Mouse (Mus musculus) bone marrow, adult 2 months (tissue): ENCODE results near the gene Arhgap5. TPM values are rescaled to one million over a fixed set of nuclear protein-coding genes. Genes with fewer than 3 reads are reported as not detected.
"Not testable (repeated sequence)": the region's sequence is repeated elsewhere in the genome, so short reads cannot be mapped to it uniquely, and the experiment has no call there.

ENCODE experiments used
- H3K27ac ChIP-seq: fragments of 200-500 bp; 2 replicates; pipeline ENCODE4 v1.5.1; 2012; ENCODE audit warnings: low read depth, mild to moderate bottlenecking, control low read depth, inconsistent platforms, low read length; ENCODE audit not compliant: control insufficient read depth, poor library complexity, insufficient read depth
- H3K4me1 ChIP-seq: fragments of 200-500 bp; 2 replicates; pipeline ENCODE4 v1.6.1; 2011; ENCODE audit warnings: low read length; ENCODE audit not compliant: control insufficient read depth, insufficient read depth
- H3K4me3 ChIP-seq: fragments of 200-500 bp; replicated peaks from 2 replicates; pipeline ENCODE3; 2011; ENCODE audit warnings: mild to moderate bottlenecking, low read depth, low read length, control low read depth; ENCODE audit not compliant: control insufficient read depth
- CTCF ChIP-seq: fragments of 200-500 bp; IDR thresholded peaks from 2 replicates; pipeline ENCODE4 v1.5.1; 2011; ENCODE audit warnings: low read length, control low read depth; ENCODE audit not compliant: control insufficient read depth, insufficient read depth
- POLR2A ChIP-seq: fragments of 200-500 bp; IDR thresholded peaks from 2 replicates; pipeline ENCODE4 v1.6.1; 2011; ENCODE audit warnings: low read depth, mild to moderate bottlenecking, control low read depth, low read length, borderline replicate concordance; ENCODE audit not compliant: control insufficient read depth
- WGBS: fragments of 180-500 bp; shearing (Covaris S2); methylation state at CpG from one replicate; pipeline ENCODE4 v1.1.7; 2018; 5-methylcytosine and 5-hydroxymethylcytosine counted together
- polyA plus RNA-seq: library from polyadenylated mRNA; stranded (reverse); fragments of >200 nt; gene quantifications from 2 replicates; pipeline ENCODE4 v1.2.4, GENCODE M21; 2011; ENCODE audit warnings: low replicate concordance; ENCODE audit not compliant: missing spikeins, insufficient read depth, insufficient read length

Gene Arhgap5
- polyA plus RNA-seq, 1 experiment, result 7.8 TPM

DNA sequence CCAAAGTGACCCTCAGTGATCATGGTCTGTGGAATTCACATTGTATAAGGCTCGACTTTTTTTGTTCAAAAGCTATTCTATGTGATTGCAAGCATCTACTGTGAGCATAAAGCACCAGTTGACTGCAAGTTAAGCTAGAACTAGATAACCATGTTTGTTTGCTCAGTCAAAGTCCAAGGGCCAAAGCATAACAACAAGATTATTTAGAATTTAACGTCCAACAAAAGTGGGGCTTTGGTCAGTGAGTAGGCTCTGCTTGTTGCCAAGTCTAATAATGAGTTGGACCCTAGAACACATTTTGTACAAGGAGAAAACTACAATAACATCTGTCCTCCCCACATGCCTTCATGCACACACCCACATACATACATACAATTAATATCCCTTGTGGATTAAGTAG lies 69.6 kb downstream of the Arhgap5 start:
- WGBS, result 79% methylated on average over 2 of the region's 2 CpGs
- Histone ChIP-seq H3K4me3 (no peak overlapping the region), H3K27ac (no peak overlapping the region), H3K4me1 (no peaks in the 10 kb centered on the region)
- TF ChIP-seq CTCF (no peak), POLR2A (no peak)

DNA sequence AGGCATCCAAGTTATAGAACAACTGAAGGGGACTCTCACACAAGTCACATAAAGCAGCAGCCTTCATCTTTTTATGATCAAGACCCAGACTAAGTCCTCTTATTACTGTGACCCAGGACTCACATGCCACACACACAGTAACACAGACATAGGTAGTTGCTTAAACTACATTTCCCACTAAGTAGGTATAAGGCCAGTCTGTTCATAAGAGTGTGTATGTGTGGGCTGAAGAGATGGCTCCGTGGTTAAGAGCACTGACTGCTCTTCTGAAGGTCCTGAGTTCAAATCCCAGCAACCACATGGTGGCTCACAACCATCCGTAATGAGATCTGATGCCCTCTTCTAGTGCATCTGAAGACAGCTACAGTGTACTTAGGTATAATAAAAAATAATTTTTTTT lies 82.7 kb downstream of the Arhgap5 start:
- WGBS, result 64% methylated on average over 2 of the region's 2 CpGs
- not testable (repeated sequence) for H3K4me1 ChIP-seq, H3K4me3 ChIP-seq, H3K27ac ChIP-seq

- 54% methylated on average over 2 of the region's 2 CpGs for WGBS
- no peaks in the 10 kb centered on the region for H3K4me1 ChIP-seq
- TF ChIP-seq CTCF (no peak), POLR2A (no peak)
- H3K27ac ChIP-seq, result no peak overlapping the region
- no peak overlapping the region for H3K4me3 ChIP-seq
Measured at GRCm38 (mm10) chr12:52587473-52588010, 83.8 kb downstream of the Arhgap5 start.

DNA sequence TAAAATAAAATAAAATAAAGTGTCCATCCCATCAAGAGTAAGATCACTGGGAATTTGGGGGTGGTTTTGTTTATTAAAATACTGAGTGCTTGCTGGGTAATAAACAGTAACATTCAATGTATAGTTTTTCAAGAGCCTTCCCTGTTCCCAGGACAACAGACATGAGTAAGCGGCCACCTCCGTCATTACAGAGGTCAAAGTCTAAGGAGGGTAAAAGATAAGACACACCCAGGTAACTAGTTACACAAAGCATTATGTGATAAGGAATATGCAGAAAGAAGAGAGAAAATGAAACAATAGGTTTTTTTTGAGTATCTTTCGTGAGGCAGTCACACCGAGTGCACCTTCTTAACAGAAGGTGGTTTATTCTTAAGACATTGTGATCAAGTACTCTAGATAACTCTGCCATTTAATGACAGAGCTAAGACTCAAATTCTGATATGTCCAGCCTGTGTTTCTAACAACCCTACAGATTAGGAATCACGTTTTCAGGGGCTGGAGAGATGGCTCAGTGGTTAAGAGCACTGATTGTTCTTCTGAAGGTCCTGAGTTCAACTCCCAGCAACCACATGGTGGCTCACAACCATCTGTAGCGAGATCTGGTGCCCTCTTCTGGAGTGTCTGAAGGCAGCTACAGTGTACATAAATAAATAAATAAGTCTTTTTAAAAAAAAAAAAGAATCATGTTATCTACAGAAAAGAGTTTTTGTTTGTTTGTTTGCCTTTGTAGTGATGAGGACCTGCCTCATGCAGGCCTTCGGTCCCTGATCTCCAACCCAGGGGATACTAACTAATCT lies 91.8 kb downstream of the Arhgap5 start:
- Histone ChIP-seq H3K4me3 (no peak overlapping the region), H3K4me1 (no peaks in the 10 kb centered on the region), H3K27ac (no peak overlapping the region)
- WGBS, result 79% methylated on average over 7 of the region's 7 CpGs
- TF ChIP-seq CTCF (no peak), POLR2A (no peak)

- 3% methylated on average over 2 of the region's 2 CpGs for WGBS
- TF ChIP-seq POLR2A (no peak), CTCF (no peak)
- Histone ChIP-seq H3K4me3 (peak overlapping the region; percentile 83), H3K27ac (no peak overlapping the region), H3K4me1 (no peaks in the 10 kb centered on the region; the same call in 1 of the 2 replicates)
Measured at GRCm38 (mm10) chr12:52602471-52602870, 98.7 kb downstream of the Arhgap5 start.

- WGBS, result under 1% methylated on average over 35 of the region's 35 CpGs
- peak overlapping the region; percentile 71 for H3K27ac ChIP-seq
Measured at GRCm38 (mm10) chr12:52602883-52603694, 99.3 kb downstream of the Arhgap5 start.

GRCm38 (mm10) chr12:52603695-52604255 lies 100.0 kb downstream of the Arhgap5 start:
- Histone ChIP-seq H3K4me3 (peak overlapping the region; percentile 83), H3K27ac (peak overlapping the region; percentile 71), H3K4me1 (no peaks in the 10 kb centered on the region; the same call in 1 of the 2 replicates)
- WGBS, result under 1% methylated on average over 21 of the region's 21 CpGs
- TF ChIP-seq CTCF (no peak), POLR2A (no peak)

More at GRCm38 (mm10) chr12:52602883-52603694, 99.3 kb downstream of the Arhgap5 start:
- peak; percentile 46 for TF ChIP-seq POLR2A
- 0 out of 2 replicates have a peak, but pooled peaks have one; percentile 2 for TF ChIP-seq CTCF
- Histone ChIP-seq H3K4me1 (no peaks in the 10 kb centered on the region; the same call in 1 of the 2 replicates), H3K4me3 (peak overlapping the region; percentile 83)

DNA sequence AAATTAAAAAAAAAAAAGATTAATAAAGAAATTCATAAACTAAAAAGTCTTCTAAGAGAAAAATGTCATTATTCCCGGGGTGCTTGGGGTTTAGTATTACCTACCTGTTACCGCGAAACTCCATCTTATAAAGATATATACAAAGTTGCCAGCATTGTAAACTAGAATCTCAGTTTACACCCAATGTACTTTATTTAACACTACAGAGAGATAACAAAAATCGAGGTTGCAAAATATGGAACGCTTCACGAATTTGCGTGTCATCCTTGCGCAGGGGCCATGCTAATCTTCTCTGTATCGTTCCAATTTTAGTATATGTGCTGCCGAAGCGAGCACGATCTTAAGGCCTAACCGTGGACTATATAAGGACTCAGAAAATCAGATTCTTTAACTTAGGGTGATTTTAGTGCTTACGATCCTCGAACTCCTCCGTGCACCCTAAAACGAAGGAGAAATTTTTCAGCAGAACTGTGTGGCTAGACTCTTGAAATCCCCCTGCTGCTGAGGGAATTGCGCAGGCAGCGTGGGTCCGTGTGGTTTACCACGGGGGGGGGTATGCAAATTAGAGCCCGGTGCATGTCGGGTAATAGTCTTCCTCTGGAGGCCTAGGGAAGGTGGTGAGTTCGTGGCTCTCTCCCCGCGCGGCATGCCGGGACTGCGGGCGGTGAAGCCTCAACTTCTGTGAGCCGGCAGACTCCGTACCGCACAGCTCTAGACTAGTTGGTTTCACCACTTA lies 100.7 kb downstream of the Arhgap5 start:
- peak overlapping the region; percentile 77 for H3K27ac ChIP-seq
- no peaks in the 10 kb centered on the region; the same call in 1 of the 2 replicates for H3K4me1 ChIP-seq
- under 1% methylated on average over 33 of the region's 33 CpGs for WGBS
- no peak for TF ChIP-seq CTCF
- TF ChIP-seq POLR2A, result peak; percentile 78; the same call in 1 of the 2 replicates
- H3K4me3 ChIP-seq, result peak overlapping the region; percentile 61
